Mouse (Mus musculus): ENCODE data around the gene Rmnd1. TPM values are rescaled to one million over a fixed set of nuclear protein-coding genes. Genes with fewer than 3 reads are reported as not detected.

Gene Rmnd1
- polyA plus RNA-seq, 2 experiments, result 46.3 to 63.4 TPM

DNA sequence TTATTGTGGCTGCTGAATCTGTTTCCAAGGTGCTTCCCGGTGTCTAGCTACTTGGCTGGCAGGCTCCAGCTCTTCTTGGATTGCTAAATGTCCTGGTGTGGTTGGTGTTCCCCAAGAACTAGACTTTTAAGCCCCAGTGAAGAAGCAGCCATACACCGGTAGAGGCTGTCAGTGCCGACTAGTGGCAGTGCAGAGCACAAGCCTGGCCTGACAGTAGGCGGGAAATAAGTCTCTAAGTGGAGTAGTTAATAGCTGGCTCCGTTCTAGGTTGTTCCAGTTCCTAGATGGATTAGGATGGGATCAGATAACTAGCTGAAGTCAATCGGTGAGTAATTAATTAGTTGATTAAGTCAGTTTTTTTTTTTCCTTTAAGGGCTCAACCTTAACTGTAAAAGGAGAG, 40.3 kb downstream of the Rmnd1 start:
- no peak overlapping the region for H3K27ac ChIP-seq (replicated peaks; ENCODE audit: low read depth, low read length)
- WGBS, result 54% methylated on average over 6 of the region's 6 CpGs
- TF ChIP-seq POLR2A (IDR thresholded peaks at IDR 0.05; ENCODE audit: borderline replicate concordance, extremely low read depth, insufficient read depth, insufficient read length), result no peak
- peaks cover 19% of the 10 kb centered on the region for H3K4me1 ChIP-seq (ENCODE audit: control insufficient read depth, insufficient read depth, low read length)
- no peaks in the 10 kb centered on the region for H3K27me3 ChIP-seq (ENCODE audit: control insufficient read depth, insufficient read depth, low read length)
- no peak for DNase-seq (ENCODE audit: low spot score)
- peaks cover 19% of the 10 kb centered on the region for H3K36me3 ChIP-seq (ENCODE audit: control insufficient read depth, insufficient read depth, low read length)
- no peaks in the 10 kb centered on the region for H3K9me3 ChIP-seq (ENCODE audit: control insufficient read depth, low read length)
- H3K4me2 ChIP-seq (replicated peaks; ENCODE audit: low read depth, low read length, severe bottlenecking), result no peak overlapping the region
- no peak for ATAC-seq (ENCODE audit: low FRiP score, low read depth)
- H3K9ac ChIP-seq (ENCODE audit: low read depth, low read length, severe bottlenecking), result no peak overlapping the region
- H3K4me3 ChIP-seq (replicated peaks; ENCODE audit: low read length), result no peak overlapping the region

DNA sequence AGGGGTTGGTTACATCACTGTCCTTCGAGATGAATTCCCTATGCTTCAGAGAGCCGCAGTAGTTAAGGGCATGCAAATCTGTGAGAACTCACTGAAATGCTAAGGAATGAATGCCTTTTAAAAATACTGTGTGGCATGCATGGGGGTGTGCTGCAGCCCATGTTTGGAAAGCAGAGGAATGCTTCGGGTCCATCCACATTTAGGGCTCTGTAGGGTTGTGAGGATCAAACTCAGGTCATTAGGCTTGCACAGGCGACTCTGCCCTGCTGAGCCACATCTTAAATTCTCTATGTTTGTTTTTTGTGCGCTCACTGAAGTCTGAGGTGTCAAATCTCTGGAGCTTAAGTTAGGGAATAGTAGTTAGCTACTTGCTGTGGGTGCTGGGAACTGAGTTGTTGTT, 41.1 kb downstream of the Rmnd1 start:
- Histone ChIP-seq H3K4me3 (replicated peaks; ENCODE audit: low read length) (no peak overlapping the region), H3K36me3 (ENCODE audit: control insufficient read depth, insufficient read depth, low read length) (peaks cover 15% of the 10 kb centered on the region), H3K27ac (replicated peaks; ENCODE audit: low read depth, low read length) (no peak overlapping the region), H3K9ac (ENCODE audit: low read depth, low read length, severe bottlenecking) (no peak overlapping the region), H3K27me3 (ENCODE audit: control insufficient read depth, insufficient read depth, low read length) (no peaks in the 10 kb centered on the region), H3K4me1 (ENCODE audit: control insufficient read depth, insufficient read depth, low read length) (peaks cover 19% of the 10 kb centered on the region), H3K9me3 (ENCODE audit: control insufficient read depth, low read length) (no peaks in the 10 kb centered on the region), H3K4me2 (replicated peaks; ENCODE audit: low read depth, low read length, severe bottlenecking) (no peak overlapping the region)
- no peak for TF ChIP-seq POLR2A (IDR thresholded peaks at IDR 0.05; ENCODE audit: borderline replicate concordance, extremely low read depth, insufficient read depth, insufficient read length)
- DNase-seq (ENCODE audit: low spot score), result no peak
- 60% methylated on average over 5 of the region's 5 CpGs for WGBS
- ATAC-seq (ENCODE audit: low FRiP score, low read depth), result no peak

DNA sequence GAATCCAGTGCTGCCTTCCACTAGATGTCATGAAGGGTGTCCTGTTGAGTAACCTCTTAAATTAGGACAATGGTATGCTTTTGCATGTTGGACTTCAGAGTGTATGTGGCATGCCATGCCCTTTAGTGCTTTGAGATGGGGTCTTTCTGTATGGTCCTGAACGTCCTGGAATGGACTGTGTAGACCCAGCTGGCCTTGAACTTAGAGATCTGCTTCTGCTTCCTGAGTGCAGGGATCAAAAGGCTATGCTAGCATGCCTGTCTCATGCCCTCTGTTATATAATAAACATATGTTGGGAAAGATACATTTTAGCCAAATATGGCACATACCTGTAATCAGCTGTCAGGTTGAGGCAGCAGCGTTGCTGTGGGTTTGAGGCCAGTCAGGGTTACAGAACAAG, 41.6 kb downstream of the Rmnd1 start:
- Histone ChIP-seq H3K9me3 (ENCODE audit: control insufficient read depth, low read length) (no peaks in the 10 kb centered on the region), H3K36me3 (ENCODE audit: control insufficient read depth, insufficient read depth, low read length) (peaks cover 15% of the 10 kb centered on the region), H3K27me3 (ENCODE audit: control insufficient read depth, insufficient read depth, low read length) (no peaks in the 10 kb centered on the region), H3K9ac (ENCODE audit: low read depth, low read length, severe bottlenecking) (no peak overlapping the region), H3K27ac (replicated peaks; ENCODE audit: low read depth, low read length) (no peak overlapping the region), H3K4me3 (replicated peaks; ENCODE audit: low read length) (no peak overlapping the region), H3K4me1 (ENCODE audit: control insufficient read depth, insufficient read depth, low read length) (peaks cover 19% of the 10 kb centered on the region), H3K4me2 (replicated peaks; ENCODE audit: low read depth, low read length, severe bottlenecking) (no peak overlapping the region)
- DNase-seq (ENCODE audit: low spot score), result no peak
- no peak for TF ChIP-seq POLR2A (IDR thresholded peaks at IDR 0.05; ENCODE audit: borderline replicate concordance, extremely low read depth, insufficient read depth, insufficient read length)
- WGBS, result 57% methylated on average over 2 of the region's 2 CpGs
- no peak for ATAC-seq (ENCODE audit: low FRiP score, low read depth)

DNA sequence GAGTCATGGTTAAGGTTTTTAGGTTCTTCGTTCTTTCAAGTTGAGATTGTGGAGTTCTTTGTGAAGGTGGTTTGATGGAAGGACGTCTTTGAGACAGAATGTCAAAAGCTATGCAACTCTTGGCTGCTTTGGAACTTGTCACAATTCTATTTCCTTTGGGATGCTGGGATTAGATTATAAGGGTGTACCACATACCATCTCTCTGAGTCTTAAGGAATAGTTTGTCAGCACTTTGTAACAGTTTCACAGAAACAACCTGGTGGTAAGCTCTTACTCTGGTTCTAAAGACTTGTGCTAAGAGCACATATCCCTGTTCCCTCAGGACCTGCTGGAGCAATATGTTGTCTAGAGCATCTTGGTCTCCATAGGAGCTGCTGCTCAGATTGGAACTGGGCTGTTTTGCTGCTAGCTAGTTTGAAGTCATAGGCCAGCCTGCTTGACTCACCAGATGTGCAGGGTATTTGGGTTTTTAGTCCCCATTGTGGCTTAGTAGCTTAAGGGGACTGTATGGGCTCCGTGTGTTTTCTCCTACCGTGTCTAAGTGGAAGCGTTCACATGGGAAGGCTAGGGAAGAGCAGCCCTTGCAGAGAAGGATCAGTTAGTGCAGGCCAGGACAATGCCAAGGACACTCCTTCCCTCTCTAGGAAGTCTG, 42.6 kb downstream of the Rmnd1 start:
- no peak for TF ChIP-seq POLR2A (IDR thresholded peaks at IDR 0.05; ENCODE audit: borderline replicate concordance, extremely low read depth, insufficient read depth, insufficient read length)
- Histone ChIP-seq H3K4me2 (replicated peaks; ENCODE audit: low read depth, low read length, severe bottlenecking) (peak overlapping the region; percentile 91), H3K27me3 (ENCODE audit: control insufficient read depth, insufficient read depth, low read length) (no peaks in the 10 kb centered on the region), H3K27ac (replicated peaks; ENCODE audit: low read depth, low read length) (no peak overlapping the region), H3K9me3 (ENCODE audit: control insufficient read depth, low read length) (no peaks in the 10 kb centered on the region), H3K4me1 (ENCODE audit: control insufficient read depth, insufficient read depth, low read length) (peaks cover 19% of the 10 kb centered on the region), H3K9ac (ENCODE audit: low read depth, low read length, severe bottlenecking) (0 out of 2 replicates have a peak overlapping the region, but pooled peaks have one; percentile 17), H3K36me3 (ENCODE audit: control insufficient read depth, insufficient read depth, low read length) (peaks cover 8% of the 10 kb centered on the region), H3K4me3 (replicated peaks; ENCODE audit: low read length) (peak overlapping the region; percentile 98)
- no peak for DNase-seq (ENCODE audit: low spot score)
- no peak for ATAC-seq (ENCODE audit: low FRiP score, low read depth)
- 53% methylated on average over 5 of the region's 5 CpGs for WGBS

DNA sequence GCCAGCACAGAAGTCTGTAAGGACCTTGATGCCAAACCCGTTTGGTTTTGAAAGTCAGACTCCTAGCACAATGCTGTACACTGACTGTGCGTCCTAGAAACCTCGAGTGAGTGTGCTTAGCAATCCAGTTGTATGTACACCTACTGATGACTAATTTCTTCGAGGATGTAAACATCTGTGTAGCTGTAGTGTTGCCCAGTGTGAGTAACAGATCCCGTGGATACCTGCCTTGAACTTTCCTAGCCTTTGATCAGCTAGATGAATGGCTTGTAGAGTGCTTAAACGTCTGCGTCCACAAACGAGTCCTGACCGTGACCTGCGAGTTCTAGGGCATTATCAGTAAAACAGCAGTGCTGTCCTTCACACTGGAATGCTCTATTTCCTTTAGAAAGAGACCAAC, 43.2 kb downstream of the Rmnd1 start:
- Histone ChIP-seq H3K9me3 (ENCODE audit: control insufficient read depth, low read length) (no peaks in the 10 kb centered on the region), H3K36me3 (ENCODE audit: control insufficient read depth, insufficient read depth, low read length) (peaks cover 6% of the 10 kb centered on the region), H3K4me3 (replicated peaks; ENCODE audit: low read length) (peak overlapping the region; percentile 98), H3K9ac (ENCODE audit: low read depth, low read length, severe bottlenecking) (peak overlapping the region; percentile 98), H3K4me2 (replicated peaks; ENCODE audit: low read depth, low read length, severe bottlenecking) (peak overlapping the region; percentile 91), H3K4me1 (ENCODE audit: control insufficient read depth, insufficient read depth, low read length) (peaks cover 19% of the 10 kb centered on the region), H3K27ac (replicated peaks; ENCODE audit: low read depth, low read length) (no peak overlapping the region), H3K27me3 (ENCODE audit: control insufficient read depth, insufficient read depth, low read length) (no peaks in the 10 kb centered on the region)
- DNase-seq (ENCODE audit: low spot score) (no peak), ATAC-seq (ENCODE audit: low FRiP score, low read depth) (no peak)
- WGBS, result 17% methylated on average over 10 of the region's 10 CpGs
- no peak for TF ChIP-seq POLR2A (IDR thresholded peaks at IDR 0.05; ENCODE audit: borderline replicate concordance, extremely low read depth, insufficient read depth, insufficient read length)
